Mouse (Mus musculus): Measurements from ENCODE around the gene Ptpn11. TPM values are rescaled to one million over a fixed set of nuclear protein-coding genes. Genes with fewer than 3 reads are reported as not detected.

Ptpn11 gene
- polyA plus RNA-seq, 1 experiment = 64.1 TPM

DNA sequence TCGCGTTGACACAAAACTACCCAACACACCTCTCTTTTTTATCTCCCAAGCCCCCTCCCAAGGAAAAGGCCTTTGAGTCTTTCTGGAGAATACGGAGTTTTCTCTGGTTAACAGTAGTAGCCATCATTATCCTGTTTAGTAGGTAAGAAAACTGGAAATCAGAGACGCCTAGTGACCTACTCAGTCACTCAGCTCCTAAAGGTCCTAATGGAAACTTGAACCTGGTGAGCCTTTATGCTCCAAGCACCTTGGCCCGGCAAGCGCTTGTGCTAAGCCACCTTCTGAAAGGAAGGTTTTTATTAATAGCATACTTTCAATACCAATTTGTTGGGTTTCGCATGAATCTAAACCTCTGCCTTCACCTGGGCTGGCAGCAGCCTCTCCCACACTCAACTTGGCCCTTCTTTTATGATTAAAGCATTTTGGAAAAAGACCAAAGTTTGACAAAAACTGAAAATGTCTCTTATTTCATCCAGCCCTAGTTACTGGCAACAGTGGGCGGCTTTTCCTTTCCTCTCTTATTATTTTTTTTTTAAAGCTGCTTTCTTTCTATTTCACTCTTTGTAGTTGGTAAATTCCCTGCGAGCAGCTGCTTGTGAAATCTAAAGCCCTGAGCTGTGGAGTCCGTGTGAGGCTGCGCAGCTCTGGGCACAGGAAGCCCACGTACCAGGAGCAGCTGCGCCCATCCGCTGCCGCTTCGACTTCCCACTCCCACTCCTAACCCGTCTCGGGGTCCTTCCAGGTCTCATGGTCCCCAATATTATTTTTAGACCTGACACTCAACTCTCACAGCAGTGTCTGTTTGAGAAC is 79.9 kb downstream of the Ptpn11 start:
- Histone ChIP-seq H3K4me3 (ENCODE audit: insufficient read depth, low read depth, low read length) (no peak overlapping the region), H3K4me1 (ENCODE audit: control insufficient read depth, insufficient read depth, insufficient read length, low read length) (no peaks in the 10 kb centered on the region), H3K27ac (replicated peaks; ENCODE audit: low read depth, low read length) (no peak overlapping the region)

DNA sequence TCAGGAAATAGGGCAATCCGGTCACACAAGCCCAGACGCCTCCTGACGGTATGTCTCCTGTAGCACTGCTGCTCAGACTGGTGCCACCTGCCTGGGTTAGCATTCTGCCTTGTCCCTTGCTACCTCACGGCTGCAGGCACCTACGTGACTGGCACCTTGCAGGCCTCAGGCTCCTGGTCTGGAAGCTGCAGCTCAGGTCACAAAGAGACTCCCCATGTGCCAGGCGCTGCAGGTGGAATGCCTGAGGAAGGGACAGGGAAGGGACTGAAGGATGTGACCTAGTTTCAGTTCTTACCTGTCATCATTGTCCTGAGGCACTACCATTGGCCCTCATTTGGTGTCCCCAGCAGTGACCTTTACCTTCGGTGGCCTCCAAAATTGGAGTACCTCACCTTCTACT is 82.0 kb downstream of the Ptpn11 start:
- Histone ChIP-seq H3K27ac (replicated peaks; ENCODE audit: low read depth, low read length) (no peak overlapping the region), H3K4me3 (ENCODE audit: insufficient read depth, low read depth, low read length) (no peak overlapping the region), H3K4me1 (ENCODE audit: control insufficient read depth, insufficient read depth, insufficient read length, low read length) (no peaks in the 10 kb centered on the region)

DNA sequence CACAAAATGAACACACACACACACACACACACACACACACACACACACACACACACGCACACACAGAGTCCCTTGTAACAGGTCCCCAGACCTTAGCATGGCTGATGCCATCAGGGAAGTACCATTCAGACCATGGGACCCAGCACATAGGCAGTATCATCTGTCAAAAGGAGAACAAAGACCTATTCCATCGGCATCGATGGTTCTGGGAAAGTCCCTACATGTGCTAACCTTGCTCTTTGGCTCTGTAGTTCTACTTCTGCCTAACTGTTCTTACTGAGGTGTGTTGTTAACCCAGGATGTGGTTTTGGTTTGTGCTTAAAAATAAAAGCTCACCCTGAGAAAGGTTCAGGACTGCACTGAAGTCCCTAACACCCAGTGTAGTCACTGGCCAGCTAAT is 84.3 kb downstream of the Ptpn11 start:
- Histone ChIP-seq H3K27ac (replicated peaks; ENCODE audit: low read depth, low read length) (no peak overlapping the region), H3K4me1 (ENCODE audit: control insufficient read depth, insufficient read depth, insufficient read length, low read length) (no peaks in the 10 kb centered on the region), H3K4me3 (ENCODE audit: insufficient read depth, low read depth, low read length) (no peak overlapping the region)

DNA sequence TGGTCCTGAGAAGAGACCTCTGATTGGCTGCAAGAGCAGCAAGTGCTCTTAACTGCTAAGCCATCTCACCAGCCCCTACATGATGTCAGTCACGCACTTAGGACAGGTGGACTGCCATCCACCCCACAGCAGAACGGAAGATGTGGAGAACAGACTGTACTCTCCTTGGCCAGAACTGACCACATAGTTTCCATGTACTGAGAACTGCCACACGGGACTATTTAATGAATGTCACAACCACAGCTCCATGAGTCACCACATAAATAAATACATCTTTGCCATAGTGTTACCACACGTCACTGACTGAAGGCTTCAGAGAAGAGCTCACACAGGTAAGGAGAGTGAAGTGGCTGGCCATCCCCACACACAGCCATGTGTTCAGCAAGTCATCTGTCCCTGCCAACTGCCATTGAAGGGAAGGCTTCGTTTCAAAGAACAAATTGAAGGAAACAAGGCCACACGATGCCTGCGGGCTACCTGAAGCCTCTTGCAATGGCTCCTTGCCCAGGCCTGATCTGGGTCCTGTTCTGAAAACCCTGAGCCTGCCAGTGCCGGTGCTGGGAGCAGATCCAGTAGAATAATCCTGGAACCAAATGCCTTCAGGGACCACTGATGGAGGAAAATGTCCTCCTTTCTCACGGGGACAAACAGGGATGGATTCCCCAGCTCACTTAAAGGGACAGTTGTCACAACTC is 90.2 kb downstream of the Ptpn11 start:
- no peak overlapping the region for H3K27ac ChIP-seq (replicated peaks; ENCODE audit: low read depth, low read length)
- no peaks in the 10 kb centered on the region for H3K4me1 ChIP-seq (ENCODE audit: control insufficient read depth, insufficient read depth, insufficient read length, low read length)
- H3K4me3 ChIP-seq (ENCODE audit: insufficient read depth, low read depth, low read length) = no peak overlapping the region

DNA sequence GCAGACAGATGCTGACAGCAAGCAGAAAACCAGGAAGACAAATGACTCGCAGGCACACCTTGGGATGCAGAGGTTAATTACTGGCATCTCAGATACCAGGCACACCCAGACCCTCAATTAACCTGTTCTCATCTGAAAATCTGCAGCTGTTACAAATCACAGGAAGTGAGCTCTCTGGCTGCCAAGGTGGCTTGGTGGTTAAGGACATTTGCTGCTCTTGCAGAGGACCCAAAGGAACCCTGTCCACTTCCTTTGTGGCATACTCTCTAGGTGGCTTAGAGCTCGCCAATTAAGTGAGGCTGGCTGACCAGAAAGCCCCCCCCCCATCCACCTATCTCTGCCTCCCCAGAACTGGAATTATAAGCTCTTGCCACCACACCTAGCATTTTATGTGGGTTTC is 91.1 kb downstream of the Ptpn11 start:
- no peak overlapping the region for H3K4me3 ChIP-seq (ENCODE audit: insufficient read depth, low read depth, low read length)
- H3K27ac ChIP-seq (replicated peaks; ENCODE audit: low read depth, low read length) = no peak overlapping the region
- no peaks in the 10 kb centered on the region for H3K4me1 ChIP-seq (ENCODE audit: control insufficient read depth, insufficient read depth, insufficient read length, low read length)

DNA sequence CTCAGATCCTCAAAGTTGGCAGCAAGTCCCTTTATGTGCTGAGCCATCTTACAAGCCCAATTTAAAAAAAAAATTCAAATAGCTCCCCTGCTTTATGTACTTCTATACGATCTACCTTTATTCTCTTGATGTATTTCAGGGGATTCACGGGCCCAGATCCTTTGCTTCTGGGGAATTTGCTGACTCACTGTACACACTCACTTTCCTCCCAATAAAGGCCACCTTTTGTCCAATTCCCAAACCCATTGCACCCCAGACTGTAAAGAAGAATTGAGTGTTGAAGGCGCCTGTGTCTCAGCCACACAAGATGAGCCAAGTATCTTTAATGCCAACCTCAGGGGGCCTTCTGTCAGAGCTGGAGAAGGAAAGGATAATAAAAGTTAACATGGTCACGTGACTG is 93.2 kb downstream of the Ptpn11 start:
- Histone ChIP-seq H3K27ac (replicated peaks; ENCODE audit: low read depth, low read length) (no peak overlapping the region), H3K4me3 (ENCODE audit: insufficient read depth, low read depth, low read length) (no peak overlapping the region), H3K4me1 (ENCODE audit: control insufficient read depth, insufficient read depth, insufficient read length, low read length) (no peaks in the 10 kb centered on the region)

DNA sequence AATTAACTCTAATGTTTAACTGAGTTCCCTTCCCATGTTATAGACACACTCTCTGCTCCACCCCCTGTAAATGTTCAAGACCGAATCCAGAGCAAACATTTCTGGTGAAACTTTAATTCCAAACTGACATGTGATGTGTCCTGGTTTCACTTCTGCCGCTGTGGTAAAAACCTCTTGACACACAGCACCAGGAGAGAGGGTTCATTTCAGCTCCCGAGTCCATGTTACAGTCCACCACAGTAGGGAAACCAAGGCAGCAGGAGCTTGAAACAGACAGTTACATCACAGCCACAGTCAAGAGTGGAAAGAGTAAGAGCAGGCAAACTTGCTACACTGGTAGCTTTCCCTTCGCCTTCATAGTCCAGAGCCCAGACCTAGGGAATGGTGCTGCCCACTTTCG is 94.5 kb downstream of the Ptpn11 start:
- Histone ChIP-seq H3K4me1 (ENCODE audit: control insufficient read depth, insufficient read depth, insufficient read length, low read length) (no peaks in the 10 kb centered on the region), H3K27ac (replicated peaks; ENCODE audit: low read depth, low read length) (no peak overlapping the region), H3K4me3 (ENCODE audit: insufficient read depth, low read depth, low read length) (no peak overlapping the region)

DNA sequence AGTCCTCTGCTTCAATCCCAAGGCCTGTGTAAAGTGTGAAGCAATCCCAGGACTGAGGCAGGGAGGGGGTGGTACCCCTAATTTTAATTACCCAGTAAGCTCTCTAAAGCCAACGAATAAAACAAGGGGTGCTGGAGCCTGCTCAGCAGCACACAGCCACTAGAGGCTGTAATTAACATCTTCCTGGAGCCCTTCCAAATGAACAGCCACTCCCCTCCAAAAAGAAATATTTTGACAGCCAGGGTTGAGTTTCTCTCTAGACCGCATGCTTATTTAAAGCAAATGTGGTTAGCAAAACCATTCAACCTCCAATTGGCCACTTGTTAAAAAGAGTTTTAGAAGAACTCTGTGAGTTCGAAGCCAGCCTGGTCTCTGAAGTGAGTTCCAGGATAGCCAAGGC is 97.9 kb downstream of the Ptpn11 start:
- H3K4me1 ChIP-seq (ENCODE audit: control insufficient read depth, insufficient read depth, insufficient read length, low read length) = no peaks in the 10 kb centered on the region
- no peak overlapping the region for H3K4me3 ChIP-seq (ENCODE audit: insufficient read depth, low read depth, low read length)
- H3K27ac ChIP-seq (replicated peaks; ENCODE audit: low read depth, low read length) = no peak overlapping the region

DNA sequence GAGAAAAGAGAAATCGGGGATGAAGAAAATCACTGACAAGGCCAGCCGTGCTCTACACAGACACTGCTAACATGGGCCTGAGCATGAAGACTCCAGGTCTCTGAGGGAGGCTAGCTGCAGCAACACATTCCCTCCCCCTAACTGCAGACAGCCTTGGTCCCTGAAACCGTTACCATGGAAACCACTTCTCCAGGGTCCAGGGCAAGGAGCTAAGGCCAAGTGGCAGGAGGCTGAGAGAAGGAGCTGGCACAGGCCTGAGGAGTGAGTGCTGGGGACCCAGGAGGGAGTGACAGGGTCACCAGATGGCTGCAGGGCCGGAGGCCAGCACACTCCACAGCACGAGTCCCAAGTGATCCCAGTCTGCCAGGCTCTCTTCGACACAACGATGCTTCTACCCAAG is 101.5 kb downstream of the Ptpn11 start:
- Histone ChIP-seq H3K4me1 (ENCODE audit: control insufficient read depth, insufficient read depth, insufficient read length, low read length) (no peaks in the 10 kb centered on the region), H3K27ac (replicated peaks; ENCODE audit: low read depth, low read length) (no peak overlapping the region), H3K4me3 (ENCODE audit: insufficient read depth, low read depth, low read length) (no peak overlapping the region)

DNA sequence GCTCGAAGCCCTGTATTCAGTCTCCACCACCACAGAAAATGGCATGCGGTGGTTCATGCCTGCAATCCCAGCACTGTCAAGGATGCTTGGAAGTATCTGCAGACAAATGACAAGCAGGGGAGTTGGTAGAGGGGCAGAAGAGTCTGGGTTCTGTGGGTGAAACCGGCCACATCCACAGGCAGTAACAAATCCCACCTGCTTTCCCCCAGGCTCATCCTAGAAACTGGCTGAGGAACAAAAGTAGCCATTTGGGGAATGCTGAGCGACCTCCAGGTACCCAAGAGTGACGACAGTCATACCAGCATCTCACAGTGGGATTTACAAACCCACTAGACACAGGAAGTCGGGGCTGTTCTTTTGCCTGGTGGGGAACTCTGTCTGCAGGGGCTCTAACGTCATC is 103.5 kb downstream of the Ptpn11 start:
- no peak overlapping the region for H3K4me3 ChIP-seq (ENCODE audit: insufficient read depth, low read depth, low read length)
- no peak overlapping the region for H3K27ac ChIP-seq (replicated peaks; ENCODE audit: low read depth, low read length)
- no peaks in the 10 kb centered on the region for H3K4me1 ChIP-seq (ENCODE audit: control insufficient read depth, insufficient read depth, insufficient read length, low read length)

DNA sequence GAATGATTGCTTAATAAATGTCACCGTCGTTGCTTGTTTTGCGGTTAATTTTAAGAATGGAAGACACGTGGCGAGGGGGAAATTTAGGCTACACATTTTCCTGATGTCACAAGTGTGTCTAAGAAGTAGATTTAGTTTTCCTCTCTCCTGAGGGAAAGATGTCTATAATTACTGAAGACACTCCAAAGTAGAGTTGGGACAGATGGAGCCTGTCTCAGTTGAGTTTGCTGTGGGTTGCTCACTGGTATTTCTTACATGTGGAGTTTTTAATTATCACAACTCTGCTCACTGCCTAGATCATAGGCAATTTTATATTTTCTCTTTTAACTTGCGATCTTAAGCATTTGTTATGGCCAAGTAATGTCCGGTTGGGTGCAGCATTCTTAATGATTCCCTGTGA is 108.6 kb downstream of the Ptpn11 start:
- H3K27ac ChIP-seq (replicated peaks; ENCODE audit: low read depth, low read length) = no peak overlapping the region
- no peaks in the 10 kb centered on the region for H3K4me1 ChIP-seq (ENCODE audit: control insufficient read depth, insufficient read depth, insufficient read length, low read length)
- H3K4me3 ChIP-seq (ENCODE audit: insufficient read depth, low read depth, low read length) = no peak overlapping the region

DNA sequence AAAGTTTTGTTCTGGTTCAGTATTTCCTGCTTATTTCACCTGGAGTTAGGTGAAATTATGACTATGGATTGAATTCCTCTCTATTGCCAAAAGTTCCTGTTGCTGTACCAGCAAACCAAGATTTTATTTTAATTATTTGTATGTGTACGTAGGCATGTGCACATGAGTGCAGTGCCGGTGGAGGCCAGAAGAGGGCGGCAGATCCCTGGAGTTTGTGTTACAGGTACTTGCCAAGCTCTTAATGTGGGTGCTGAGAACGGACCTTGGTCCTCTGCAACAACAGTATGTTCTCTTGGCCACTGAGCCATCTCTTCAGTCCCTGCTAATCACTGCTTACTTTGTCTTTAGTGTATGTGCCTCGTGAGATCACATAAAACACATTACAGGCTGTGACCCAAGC is 109.4 kb downstream of the Ptpn11 start:
- Histone ChIP-seq H3K27ac (replicated peaks; ENCODE audit: low read depth, low read length) (no peak overlapping the region), H3K4me3 (ENCODE audit: insufficient read depth, low read depth, low read length) (no peak overlapping the region), H3K4me1 (ENCODE audit: control insufficient read depth, insufficient read depth, insufficient read length, low read length) (no peaks in the 10 kb centered on the region)

Other genes with a start within 250 kb of the Ptpn11 start
- not detected in 2 replicates for gene Rph3a, start 181.3 kb downstream of the Ptpn11 start, polyA plus RNA-seq (2012; ENCODE audit: insufficient read depth, insufficient read length, missing spikeins)
- gene Rpl6, start 13.1 kb upstream of the Ptpn11 start, polyA plus RNA-seq (2012; ENCODE audit: insufficient read depth, insufficient read length, missing spikeins) = 462 and 609 TPM in 2 replicates
- 6.0 and 9.2 TPM in 2 replicates for gene Hectd4, start 28.8 kb upstream of the Ptpn11 start, polyA plus RNA-seq (2012; ENCODE audit: insufficient read depth, insufficient read length, missing spikeins)
- gene Trafd1, start 194.2 kb upstream of the Ptpn11 start, polyA plus RNA-seq (2012; ENCODE audit: insufficient read depth, insufficient read length, missing spikeins) = 27.3 and 29.2 TPM in 2 replicates
- 15.3 and 19.5 TPM in 2 replicates for gene Naa25, start 206.5 kb upstream of the Ptpn11 start, polyA plus RNA-seq (2012; ENCODE audit: insufficient read depth, insufficient read length, missing spikeins)

Data from brown adipose tissue, adult 24 weeks (tissue).